Mouse (Mus musculus) CH12.LX (cell line): Measurements from ENCODE around the gene Spib. TPM values are rescaled to one million over a fixed set of nuclear protein-coding genes. Genes with fewer than 3 reads are reported as not detected.
A peak's percentile ranks its signal among the peaks of the same experiment; 100 is the strongest.

ENCODE experiments used
- DNase-seq: peaks from one replicate; pipeline ENCODE4 v3.0.0-alpha.2; 2013; ENCODE audit errors: extremely low read depth
- H3K27ac ChIP-seq: 2 replicates; pipeline ENCODE4 v1.5.1; 2012; ENCODE audit warnings: low read depth, mild to moderate bottlenecking, control low read depth, moderate library complexity; ENCODE audit not compliant: insufficient read depth
- H3K27me3 ChIP-seq: replicated peaks from 2 replicates; pipeline ENCODE3; 2012; ENCODE audit warnings: inconsistent platforms
- H3K36me3 ChIP-seq, 2 experiments: replicated peaks in 1 of 2; 2 replicates each; pipeline versions ENCODE3 to v1.6.1; 2012; ENCODE audit warnings: inconsistent platforms in 1 of 2, low read length in 1 of 2, mild to moderate bottlenecking in 1 of 2, mixed read lengths in 1 of 2, moderate library complexity in 1 of 2; ENCODE audit not compliant: control insufficient read depth in 1 of 2, insufficient read depth in 1 of 2
- H3K4me1 ChIP-seq, 2 experiments: 2 replicates each; pipeline ENCODE4 v1.6.1; 2012; ENCODE audit warnings: inconsistent platforms in 1 of 2, moderate library complexity in 1 of 2; ENCODE audit not compliant: insufficient read depth in 2 of 2, control insufficient read depth in 1 of 2
- H3K4me2 ChIP-seq: 2 replicates; pipeline ENCODE4 v1.6.1; 2012; ENCODE audit warnings: low read depth, mild to moderate bottlenecking, control low read depth; ENCODE audit not compliant: poor library complexity, insufficient read depth, severe bottlenecking
- H3K4me3 ChIP-seq, 3 experiments: fragments of 150-350 bp in 1 of 3; sonication (generic) in 1 of 3; replicated peaks in 1 of 3; 2 replicates each; pipeline versions ENCODE3 to v1.5.1; 2011 to 2012; ENCODE audit warnings: low read depth in 2 of 3, low read length in 2 of 3, mild to moderate bottlenecking in 2 of 3, moderate library complexity in 2 of 3, control low read depth in 1 of 3, improper control_type of control experiment in 1 of 3, inconsistent platforms in 1 of 3, mixed read lengths in 1 of 3; ENCODE audit not compliant: poor library complexity in 1 of 3
- H3K79me2 ChIP-seq: replicated peaks from 2 replicates; pipeline ENCODE4 v1.6.1; 2012; ENCODE audit warnings: mild to moderate bottlenecking, moderate library complexity; ENCODE audit not compliant: control insufficient read depth, poor library complexity, insufficient read depth, severe bottlenecking; ENCODE audit errors: extremely low read depth
- H3K9ac ChIP-seq: 2 replicates; pipeline ENCODE4 v1.6.1; 2012; ENCODE audit warnings: low read depth, mild to moderate bottlenecking, control low read depth, moderate library complexity; ENCODE audit not compliant: insufficient read depth
- H3K9me3 ChIP-seq: replicated peaks from 2 replicates; pipeline ENCODE3; 2012; ENCODE audit warnings: low read length, inconsistent platforms, mixed read lengths
- BHLHE40 ChIP-seq: IDR thresholded peaks from 2 replicates; pipeline ENCODE4 v1.6.1; 2011; ENCODE audit warnings: mild to moderate bottlenecking, low read depth, low read length, improper control_type of control experiment
- CHD2 ChIP-seq: IDR thresholded peaks from 2 replicates; pipeline ENCODE4 v1.6.1; 2011; ENCODE audit warnings: low read length, improper control_type of control experiment
- CTCF ChIP-seq, 2 experiments: IDR thresholded peaks in 1 of 2; conservative IDR thresholded peaks in 1 of 2; 2 replicates each; pipeline ENCODE4 v1.5.1; 2011 to 2012; ENCODE audit warnings: low read depth in 2 of 2, low read length in 2 of 2, improper control_type of control experiment in 1 of 2, inconsistent platforms in 1 of 2, mild to moderate bottlenecking in 1 of 2, moderate library complexity in 1 of 2
- E2F4 ChIP-seq: IDR thresholded peaks from 2 replicates; pipeline ENCODE4 v1.6.1; 2011; ENCODE audit warnings: low read depth, low read length, improper control_type of control experiment; ENCODE audit not compliant: insufficient replicate concordance
- EP300 ChIP-seq: IDR thresholded peaks from 2 replicates; pipeline ENCODE4 v1.6.1; 2011; ENCODE audit warnings: low read length, improper control_type of control experiment
- ETS1 ChIP-seq: conservative IDR thresholded peaks from 2 replicates; pipeline ENCODE4 v1.6.1; 2012; ENCODE audit warnings: low read depth, mild to moderate bottlenecking, inconsistent platforms, low read length, improper control_type of control experiment, moderate library complexity
- GABPA ChIP-seq: IDR thresholded peaks from 2 replicates; pipeline ENCODE4 v1.6.1; 2012; ENCODE audit warnings: low read depth, low read length, improper control_type of control experiment, inconsistent platforms; ENCODE audit not compliant: insufficient replicate concordance
- HCFC1 ChIP-seq: IDR thresholded peaks from 2 replicates; pipeline ENCODE4 v1.6.1; 2012; ENCODE audit warnings: low read depth, mild to moderate bottlenecking, inconsistent platforms, low read length, improper control_type of control experiment
- IRF4 ChIP-seq: IDR thresholded peaks from 2 replicates; pipeline ENCODE4 v1.6.1; 2014; ENCODE audit warnings: low read depth, mild to moderate bottlenecking, inconsistent platforms, low read length, improper control_type of control experiment
- JUN ChIP-seq: IDR thresholded peaks from 2 replicates; pipeline ENCODE4 v1.6.1; 2011; ENCODE audit warnings: low read depth, mild to moderate bottlenecking, low read length, improper control_type of control experiment, moderate library complexity; ENCODE audit not compliant: insufficient read depth
- JUND ChIP-seq: conservative IDR thresholded peaks from 2 replicates; pipeline ENCODE4 v1.6.1; 2011; ENCODE audit warnings: low read depth, low read length, improper control_type of control experiment
- KAT2A ChIP-seq: IDR thresholded peaks from 2 replicates; pipeline ENCODE4 v1.6.1; 2012; ENCODE audit warnings: low read length, improper control_type of control experiment, inconsistent platforms; ENCODE audit not compliant: insufficient replicate concordance
- MAFK ChIP-seq: IDR thresholded peaks from 2 replicates; pipeline ENCODE4 v1.6.1; 2011; ENCODE audit warnings: low read length, improper control_type of control experiment; ENCODE audit not compliant: insufficient replicate concordance
- MAX ChIP-seq: IDR thresholded peaks from 2 replicates; pipeline ENCODE4 v1.6.1; 2011; ENCODE audit warnings: low read length, improper control_type of control experiment
- MAZ ChIP-seq: IDR thresholded peaks from 2 replicates; pipeline ENCODE4 v1.6.1; 2012; ENCODE audit warnings: low read depth, mild to moderate bottlenecking, inconsistent platforms, low read length, improper control_type of control experiment, moderate library complexity
- MEF2A ChIP-seq: IDR thresholded peaks from 2 replicates; pipeline ENCODE4 v1.6.1; 2014; ENCODE audit warnings: low read depth, mild to moderate bottlenecking, inconsistent platforms, low read length, improper control_type of control experiment, borderline replicate concordance
- MXI1 ChIP-seq: IDR thresholded peaks from 2 replicates; pipeline ENCODE4 v1.6.1; 2011; ENCODE audit warnings: mild to moderate bottlenecking, low read depth, low read length, improper control_type of control experiment
- NELFE ChIP-seq: IDR thresholded peaks from 2 replicates; pipeline ENCODE4 v1.6.1; 2011; ENCODE audit warnings: low read depth, low read length, improper control_type of control experiment
- NRF1 ChIP-seq: IDR thresholded peaks from 2 replicates; pipeline ENCODE4 v1.6.1; 2014; ENCODE audit warnings: low read depth, mild to moderate bottlenecking, inconsistent platforms, low read length, improper control_type of control experiment, moderate library complexity
- POLR2A ChIP-seq: IDR thresholded peaks from 2 replicates; pipeline ENCODE4 v1.6.1; 2011; ENCODE audit warnings: low read depth, mild to moderate bottlenecking, improper control_type of control experiment, low read length
- RCOR1 ChIP-seq: conservative IDR thresholded peaks from 2 replicates; pipeline ENCODE4 v1.6.1; 2012; ENCODE audit warnings: low read depth, mild to moderate bottlenecking, inconsistent platforms, low read length, improper control_type of control experiment
- SIN3A ChIP-seq: IDR thresholded peaks from 2 replicates; pipeline ENCODE4 v1.6.1; 2012; ENCODE audit warnings: low read length, improper control_type of control experiment, inconsistent platforms
- SMC3 ChIP-seq: IDR thresholded peaks from 2 replicates; pipeline ENCODE4 v1.6.1; 2011; ENCODE audit warnings: low read depth, low read length, improper control_type of control experiment
- TBP ChIP-seq: conservative IDR thresholded peaks from 2 replicates; pipeline ENCODE4 v1.6.1; 2011; ENCODE audit warnings: low read depth, low read length, improper control_type of control experiment
- TCF12 ChIP-seq: IDR thresholded peaks from 2 replicates; pipeline ENCODE4 v1.6.1; 2014; ENCODE audit warnings: low read depth, mild to moderate bottlenecking, inconsistent platforms, low read length, improper control_type of control experiment
- UBTF ChIP-seq: IDR thresholded peaks from 2 replicates; pipeline ENCODE4 v1.6.1; 2012; ENCODE audit warnings: low read depth, mild to moderate bottlenecking, inconsistent platforms, low read length, improper control_type of control experiment, moderate library complexity
- USF1 ChIP-seq: IDR thresholded peaks from 2 replicates; pipeline ENCODE4 v1.6.1; 2014; ENCODE audit warnings: low read depth, mild to moderate bottlenecking, inconsistent platforms, low read length, improper control_type of control experiment
- ZC3H11A ChIP-seq: IDR thresholded peaks from 2 replicates; pipeline ENCODE4 v1.6.1; 2012; ENCODE audit warnings: low read depth, mild to moderate bottlenecking, inconsistent platforms, low read length, improper control_type of control experiment
- ZKSCAN1 ChIP-seq: IDR thresholded peaks from 2 replicates; pipeline ENCODE4 v1.6.1; 2012; ENCODE audit warnings: low read depth, inconsistent platforms, low read length, improper control_type of control experiment, borderline replicate concordance
- dilution Hi-C: fragments of 300-500 bp; cut with MboI; formaldehyde crosslinking; loops from 2 replicates; pipeline ENCODE4 v1.14.3; 2020; ENCODE audit warnings: low sequenced_read_pairs; ENCODE audit not compliant: extremely low pct_unique_long_range_greater_than_20kb, extremely low pct_ligation_motif_present
- in situ Hi-C: fragments of 300-500 bp; cut with MboI; formaldehyde crosslinking; loops from 3 replicates; pipeline ENCODE4 v1.14.3; 2019; ENCODE audit warnings: low sequenced_read_pairs, low pct_ligation_motif_present, low pct_unique_long_range_greater_than_20kb, mixed read lengths
- polyA plus RNA-seq: library from polyadenylated mRNA; unstranded; fragments of >175 nt; gene quantifications from 2 replicates; pipeline ENCODE4 v1.2.1, GENCODE M21; 2012; ENCODE audit warnings: low read depth; ENCODE audit not compliant: insufficient read length
- total RNA-seq, 2 experiments: library from RNA; depleted of rRNA; stranded (reverse); fragments of 300-350 nt in 1 of 2; fragments of >200 nt in 1 of 2; gene quantifications; 2 replicates each; pipeline ENCODE4 v1.2.3; 2012 to 2014

Gene Spib
- total and polyA plus RNA-seq, 3 experiments, result 194 to 336 (median 200) TPM

- no peak for TF ChIP-seq HCFC1
Observed at GRCm38 (mm10) chr7:44530507-44530906, 1.4 kb downstream of the Spib start (continued).

- peak overlapping the region; percentile 43; the same call in 1 of the 2 replicates for H3K9ac ChIP-seq
- TF ChIP-seq TBP, result 0 out of 2 replicates have a peak, but pooled peaks have one; percentile 23
- peak; percentile 95 for TF ChIP-seq MAZ
- TF ChIP-seq ZC3H11A, result no peak
- no peak for TF ChIP-seq E2F4
- no peak for TF ChIP-seq KAT2A
- no peak for TF ChIP-seq CTCF (conservative IDR thresholded peaks at IDR 0.05 in 1 of 2, IDR thresholded peaks at IDR 0.05 in 1 of 2; ENCODE audit: low read depth in 2 of 2, low read length in 2 of 2)
- no peak for TF ChIP-seq MAX
- no peak for TF ChIP-seq USF1
- no peak for TF ChIP-seq RCOR1
- peak; percentile 80 for TF ChIP-seq CHD2
- no peak; the same call in 1 of the 2 replicates for TF ChIP-seq UBTF
- TF ChIP-seq BHLHE40, result peak; percentile 69
- 0 out of 2 replicates have a peak, but pooled peaks have one; percentile 28 for TF ChIP-seq NELFE
- TF ChIP-seq TCF12, result peak; percentile 94
- no peak for TF ChIP-seq NRF1
- no peak for TF ChIP-seq GABPA
- TF ChIP-seq JUN, result no peak
- peak; percentile 61 for TF ChIP-seq EP300
- peak; percentile 82 for TF ChIP-seq ETS1
- no peak for TF ChIP-seq JUND
- peak; percentile 74 for TF ChIP-seq MEF2A
- no peak; the same call in none of the 2 replicates for TF ChIP-seq SIN3A
- no peak for TF ChIP-seq ZKSCAN1
- peak; percentile 70; the same call in 1 of the 2 replicates for TF ChIP-seq IRF4
- no peak; the same call in 1 of the 2 replicates for TF ChIP-seq SMC3
- TF ChIP-seq MXI1, result no peak; the same call in 1 of the 2 replicates
- TF ChIP-seq HCFC1, result peak; percentile 23
- TF ChIP-seq POLR2A, result peak; percentile 36; the same call in 1 of the 2 replicates
- TF ChIP-seq MAFK, result peak; percentile 37; the same call in 1 of the 2 replicates
- peak overlapping the region; percentile 98 for H3K27ac ChIP-seq
- peak overlapping the region; percentile 59 for H3K4me2 ChIP-seq
- no peaks in the 10 kb centered on the region for H3K9me3 ChIP-seq
- H3K79me2 ChIP-seq, result peaks cover 10% of the 10 kb centered on the region
- dilution Hi-C loops, result no loop called here
- in situ Hi-C loops, result no loop called here
- H3K4me3 ChIP-seq, result peak overlapping the region; percentile 65 to 77 (median 72)
- H3K27me3 ChIP-seq, result no peaks in the 10 kb centered on the region
- peaks cover 16 to 53% of the 10 kb centered on the region in 2 experiments for H3K36me3 ChIP-seq
- H3K4me1 ChIP-seq, result peaks cover 42 to 57% of the 10 kb centered on the region in 2 experiments
- DNase-seq, result peak; percentile 61
Observed at GRCm38 (mm10) chr7:44529518-44529917, 2.4 kb downstream of the Spib start.
